Mouse (Mus musculus) natural killer cell, adult 2 months (primary cell): ENCODE measurements around the gene Med13l.

Experiments used
- DNase-seq, 2 experiments: peaks; one replicate each; pipeline ENCODE4 v3.0.0; 2022; ENCODE audit warnings: low spot score in 2 of 2

Gene Med13l

GRCm38 (mm10) chr5:118691025-118691709 is 130.7 kb downstream of the Med13l start:
- no peak for DNase-seq

GRCm38 (mm10) chr5:118691710-118692040 is 131.2 kb downstream of the Med13l start:
- no peak for DNase-seq

DNA sequence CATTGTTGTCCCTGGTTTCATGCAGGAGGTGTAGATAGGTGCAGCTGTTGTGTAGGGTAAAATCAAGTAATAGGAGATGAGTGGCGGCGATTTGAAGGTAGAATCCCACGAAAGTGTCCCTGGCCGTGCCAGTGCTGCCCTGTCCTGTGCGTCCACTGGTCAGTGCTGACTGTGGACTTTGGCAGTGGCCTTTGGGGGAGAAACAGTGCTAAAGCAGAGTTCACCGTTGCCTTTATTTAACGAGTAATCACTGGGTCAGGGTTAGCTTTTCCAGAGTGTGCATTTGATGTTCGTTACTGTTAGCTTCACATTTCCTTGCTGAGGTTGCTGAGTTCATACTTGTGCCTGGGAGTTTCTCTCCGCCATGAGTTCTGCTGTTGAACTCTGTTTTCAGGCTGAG is 133.5 kb downstream of the Med13l start:
- DNase-seq = no peak

- no peak for DNase-seq
Measured at GRCm38 (mm10) chr5:118697073-118697472, 136.6 kb downstream of the Med13l start.

- no peak for DNase-seq
Measured at GRCm38 (mm10) chr5:118700978-118701377, 140.5 kb downstream of the Med13l start.

DNA sequence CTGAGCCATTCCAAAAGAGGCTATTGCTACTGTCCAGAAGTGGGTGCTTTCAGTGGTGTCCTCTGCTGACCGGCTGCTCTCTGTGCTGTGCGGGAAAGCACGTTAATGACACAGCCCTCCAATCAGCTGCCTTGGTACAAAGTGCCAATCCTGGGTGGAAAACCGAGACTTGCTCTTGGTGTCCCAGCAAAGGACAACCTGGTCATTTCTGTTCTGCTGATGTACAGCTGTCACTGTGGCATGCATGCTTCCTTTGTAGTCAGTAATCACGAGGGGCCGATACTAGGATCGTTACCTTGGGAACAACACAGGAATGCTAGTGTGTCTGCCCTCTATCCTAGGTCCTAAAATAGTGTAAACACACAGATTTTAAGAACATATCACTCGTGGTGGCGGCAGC is 142.2 kb downstream of the Med13l start:
- no peak for DNase-seq

DNA sequence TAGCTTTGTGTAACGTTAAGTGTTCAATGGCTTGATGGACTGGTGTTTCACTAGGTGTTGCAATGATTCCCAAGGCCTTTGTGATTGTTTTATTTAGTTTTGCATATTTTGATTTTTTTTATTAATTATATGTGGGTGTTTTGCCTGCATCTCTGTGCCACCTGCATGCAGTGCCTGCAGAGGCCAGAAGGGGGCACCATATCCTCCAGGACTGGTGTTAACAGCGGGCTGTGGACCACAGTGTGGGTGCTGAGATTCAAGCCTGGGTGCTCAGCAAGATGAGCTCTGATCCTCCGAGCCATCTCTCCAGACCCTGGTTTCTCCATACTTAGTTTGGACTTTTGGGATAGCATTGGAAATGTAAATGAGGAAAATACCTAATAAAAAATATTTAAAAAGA is 143.7 kb downstream of the Med13l start:
- peak; percentile 24 to 53 for DNase-seq

GRCm38 (mm10) chr5:118704960-118705359 is 144.5 kb downstream of the Med13l start:
- DNase-seq = no peak

DNA sequence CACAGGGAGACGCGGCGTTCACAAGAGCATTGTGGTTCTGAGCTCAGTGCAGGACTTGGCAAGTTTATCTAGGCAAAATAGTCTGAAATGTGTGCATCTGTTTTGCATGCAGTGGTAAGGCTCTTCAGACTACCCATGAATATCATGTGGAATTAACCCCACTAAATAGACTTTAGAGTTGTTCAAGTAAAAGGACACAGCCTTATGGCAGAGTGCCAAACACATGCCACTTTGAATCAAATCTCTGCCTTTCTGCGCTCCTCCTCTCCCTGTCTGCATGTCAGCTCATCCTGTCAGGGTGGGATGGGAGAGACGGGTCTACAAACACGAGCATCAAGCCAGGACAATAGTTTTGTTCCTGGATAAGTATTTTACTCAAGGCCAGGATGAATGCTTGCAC is 145.5 kb downstream of the Med13l start:
- DNase-seq = no peak

DNA sequence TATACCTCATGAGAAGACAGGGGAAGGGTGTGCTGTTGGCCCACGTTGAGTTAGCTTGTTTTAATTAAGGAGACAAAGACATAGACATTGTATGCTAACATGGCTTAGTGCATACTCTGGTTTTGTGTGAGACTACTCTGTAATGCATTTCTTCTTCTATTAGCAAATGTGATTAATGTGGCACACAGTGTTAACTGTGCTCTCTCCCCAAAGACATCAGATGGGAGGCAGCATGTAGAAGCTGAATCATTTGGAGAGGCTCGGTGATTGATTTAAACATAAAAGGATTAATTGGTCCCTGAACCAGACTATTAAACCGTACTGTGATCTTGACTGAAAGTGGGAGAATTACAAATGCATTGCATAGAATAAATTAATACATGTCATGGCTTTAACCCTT is 145.9 kb downstream of the Med13l start:
- no peak for DNase-seq

GRCm38 (mm10) chr5:118707501-118707900 is 147.0 kb downstream of the Med13l start:
- no peak for DNase-seq

DNA sequence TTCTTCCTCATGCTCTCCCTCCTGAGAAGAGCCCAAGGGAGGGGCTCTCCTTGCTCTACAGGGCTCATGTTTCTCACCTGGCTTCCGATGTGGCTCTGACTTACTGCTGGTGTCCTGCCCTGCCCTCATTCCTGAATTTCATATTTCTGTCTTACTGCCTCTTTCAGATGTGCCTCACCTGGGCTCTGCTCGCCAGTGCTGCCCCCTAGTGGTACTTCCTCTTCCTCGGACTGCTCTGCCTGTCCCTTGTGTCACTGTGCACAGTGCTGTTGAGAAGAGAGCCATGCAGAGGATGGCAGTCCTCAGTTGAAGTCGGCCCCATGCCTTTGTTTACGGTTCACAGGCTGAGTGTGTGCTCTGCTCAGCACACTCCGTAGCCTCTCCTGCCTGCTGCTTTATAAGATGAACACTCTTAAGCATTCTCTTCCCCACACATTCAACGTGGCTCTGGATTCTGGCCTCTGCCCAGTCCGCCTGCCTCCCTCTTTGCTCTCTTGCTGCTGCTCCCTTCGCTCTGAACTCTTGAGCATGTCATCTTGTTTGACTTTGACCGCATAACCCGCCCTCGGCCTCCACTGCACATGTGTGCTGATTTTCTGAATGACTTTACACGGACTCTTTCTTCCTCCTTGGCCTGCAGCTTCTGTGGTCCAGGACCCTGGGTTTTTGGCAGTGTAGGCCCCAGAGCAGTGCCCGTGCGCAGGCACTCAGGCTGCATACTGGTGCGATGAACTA is 147.9 kb downstream of the Med13l start:
- DNase-seq = peak; percentile 24 to 71

DNA sequence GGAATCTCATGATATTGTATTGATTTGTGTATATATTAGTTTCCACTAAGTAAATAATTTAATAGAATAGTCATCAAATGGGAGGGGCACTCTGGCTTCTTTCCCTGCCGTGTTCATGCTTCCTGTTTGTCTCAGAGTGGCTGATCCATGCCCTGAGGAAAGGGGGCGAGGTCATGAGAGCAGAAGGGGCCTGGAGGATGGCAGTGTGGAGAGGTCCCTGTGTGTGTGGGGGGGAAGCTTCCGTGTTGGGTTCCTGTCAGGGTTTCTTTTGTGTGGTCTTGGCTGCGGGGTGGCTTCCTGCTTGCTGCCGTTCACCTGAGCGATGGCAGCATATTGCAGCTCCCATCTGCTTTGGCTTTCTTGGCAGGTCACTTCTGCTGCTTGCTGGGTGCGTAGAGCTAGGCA is 149.4 kb downstream of the Med13l start:
- DNase-seq = peak in 1 of 2 experiments; percentile 20

DNA sequence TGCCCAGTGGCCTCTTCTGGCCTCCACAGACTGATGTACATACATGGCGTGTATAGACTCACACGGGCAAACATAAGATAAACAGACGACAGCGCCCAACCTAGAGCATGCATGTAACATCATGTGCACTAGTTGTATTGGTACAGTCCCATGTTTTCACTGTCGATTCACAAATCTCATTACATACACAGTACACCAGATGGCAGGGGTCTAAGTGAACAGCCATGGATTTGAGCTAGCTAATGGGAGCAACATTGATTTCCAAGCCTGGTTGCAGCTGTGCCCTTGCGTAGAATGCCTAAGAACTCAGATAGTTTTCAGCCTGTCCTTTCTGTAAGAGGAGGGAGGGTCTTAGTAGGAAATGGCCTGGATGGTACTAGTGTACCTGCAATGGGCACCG is 155.0 kb downstream of the Med13l start:
- DNase-seq = no peak

GRCm38 (mm10) chr5:118716295-118717271 is 156.1 kb downstream of the Med13l start:
- DNase-seq = no peak

GRCm38 (mm10) chr5:118717456-118717855 is 157.0 kb downstream of the Med13l start:
- DNase-seq = no peak

- DNase-seq = no peak
Measured at GRCm38 (mm10) chr5:118718070-118718469, 157.6 kb downstream of the Med13l start.

- DNase-seq = peak in 1 of 2 experiments; percentile 24
Measured at GRCm38 (mm10) chr5:118721416-118721815, 160.9 kb downstream of the Med13l start.

DNA sequence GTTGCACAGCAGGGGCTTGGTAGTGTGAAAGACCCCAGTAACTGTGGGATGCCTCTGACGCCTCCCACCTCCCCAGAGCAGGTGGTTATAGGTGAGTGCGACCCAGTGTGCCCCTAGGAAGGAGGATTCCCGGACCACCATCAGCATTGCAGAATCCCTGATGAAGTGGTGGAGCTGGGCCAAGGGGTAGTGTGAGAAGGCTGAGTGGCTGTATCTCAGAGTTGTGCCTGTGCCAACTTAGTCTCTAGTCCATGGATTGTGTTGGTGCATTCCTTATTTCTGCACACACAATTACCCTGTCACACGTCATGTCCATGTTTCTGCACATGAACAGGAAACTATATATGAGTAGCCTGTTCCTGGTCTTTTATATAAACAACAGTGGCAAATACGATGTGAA is 161.4 kb downstream of the Med13l start:
- no peak for DNase-seq

- no peak for DNase-seq
Measured at GRCm38 (mm10) chr5:118722456-118722855, 162.0 kb downstream of the Med13l start.

GRCm38 (mm10) chr5:118725425-118725824 is 164.9 kb downstream of the Med13l start:
- no peak for DNase-seq

DNA sequence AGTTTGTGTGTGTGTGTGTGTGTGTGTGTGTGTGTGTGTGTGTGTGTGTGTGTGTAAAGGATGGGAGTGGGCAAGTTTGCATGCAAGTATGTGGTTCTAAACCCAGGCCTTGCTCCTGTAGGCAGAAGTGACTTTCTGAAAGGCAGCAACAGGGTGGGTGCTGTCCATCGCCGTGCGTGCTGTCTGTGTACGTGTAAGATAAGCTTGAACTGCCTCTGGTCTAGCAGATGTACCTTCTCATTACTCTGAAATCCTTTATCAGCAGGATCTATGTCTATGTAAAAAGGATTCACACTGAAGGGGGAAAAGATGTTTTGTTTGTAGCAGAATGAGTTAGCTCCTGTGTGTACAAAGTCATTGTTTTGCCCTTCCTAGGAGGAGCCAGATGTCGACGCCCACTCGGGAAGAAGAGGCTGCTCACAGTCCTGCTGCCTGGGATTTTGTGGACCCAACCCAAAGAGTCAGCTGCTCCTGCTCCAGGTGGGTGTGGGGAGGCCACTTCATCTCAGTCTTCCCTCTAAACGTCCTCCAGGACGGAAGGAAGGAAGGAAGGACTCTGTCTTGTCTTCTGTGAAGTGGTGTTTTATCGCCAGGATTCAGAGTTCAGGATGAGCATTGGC is 165.5 kb downstream of the Med13l start:
- no peak for DNase-seq
